Mouse (Mus musculus) layer of hippocampus, adult 9-11 months (tissue): ENCODE data around the gene Kiss1.

ENCODE experiments used
- DNase-seq: peaks from one replicate; pipeline ENCODE4 v3.0.0; 2022

Kiss1 gene

DNA sequence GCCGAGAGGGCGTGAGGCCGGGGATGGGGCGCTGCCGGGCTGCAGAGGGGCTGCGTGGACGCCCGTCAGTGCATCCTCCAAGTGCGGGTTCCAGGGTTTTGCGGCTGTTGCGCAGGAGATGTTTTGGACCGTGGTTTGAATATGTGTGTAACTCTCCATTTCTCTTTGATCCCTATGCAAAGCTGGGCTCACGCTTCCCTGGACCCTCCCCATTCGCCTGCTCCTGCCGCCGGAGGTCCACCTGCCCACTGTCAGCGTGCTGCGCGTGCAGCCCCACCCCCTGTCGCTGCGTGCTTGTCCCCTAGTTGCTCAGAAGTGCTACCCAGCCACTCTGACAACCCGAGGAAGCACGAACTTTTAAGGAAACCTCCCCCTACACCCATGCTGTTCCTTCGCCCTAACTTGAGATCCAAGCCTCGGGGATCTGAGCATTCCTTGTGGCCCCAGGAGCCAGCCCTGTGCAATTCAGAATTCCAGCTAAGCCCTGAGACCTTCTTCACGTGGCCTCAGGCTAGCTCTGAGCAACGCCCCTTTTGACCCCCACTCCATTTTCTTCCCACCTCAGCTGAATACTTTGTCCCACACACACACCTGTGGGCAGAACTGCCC lies 42.5 kb downstream of the Kiss1 start:
- no peak for DNase-seq

DNA sequence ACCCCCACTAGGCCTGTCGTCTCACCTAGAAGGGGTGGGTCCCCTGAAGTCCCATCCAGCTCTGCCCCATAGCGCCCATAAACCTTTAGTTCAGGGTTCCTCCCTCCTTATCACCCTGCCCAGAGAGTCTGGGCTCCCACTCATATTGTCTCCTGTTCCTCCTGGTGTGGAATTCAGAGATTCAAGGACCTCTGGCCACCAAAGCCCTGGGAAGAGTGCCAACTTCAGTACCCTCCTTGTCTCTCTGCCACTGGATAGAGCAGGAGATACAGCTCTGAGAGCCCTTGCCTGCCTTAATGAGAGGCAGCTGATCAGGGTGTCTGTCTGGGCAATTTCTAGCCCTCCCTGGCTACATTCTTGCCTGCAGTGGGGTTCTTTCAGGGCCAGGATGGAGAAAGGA lies 43.2 kb downstream of the Kiss1 start:
- no peak for DNase-seq

DNA sequence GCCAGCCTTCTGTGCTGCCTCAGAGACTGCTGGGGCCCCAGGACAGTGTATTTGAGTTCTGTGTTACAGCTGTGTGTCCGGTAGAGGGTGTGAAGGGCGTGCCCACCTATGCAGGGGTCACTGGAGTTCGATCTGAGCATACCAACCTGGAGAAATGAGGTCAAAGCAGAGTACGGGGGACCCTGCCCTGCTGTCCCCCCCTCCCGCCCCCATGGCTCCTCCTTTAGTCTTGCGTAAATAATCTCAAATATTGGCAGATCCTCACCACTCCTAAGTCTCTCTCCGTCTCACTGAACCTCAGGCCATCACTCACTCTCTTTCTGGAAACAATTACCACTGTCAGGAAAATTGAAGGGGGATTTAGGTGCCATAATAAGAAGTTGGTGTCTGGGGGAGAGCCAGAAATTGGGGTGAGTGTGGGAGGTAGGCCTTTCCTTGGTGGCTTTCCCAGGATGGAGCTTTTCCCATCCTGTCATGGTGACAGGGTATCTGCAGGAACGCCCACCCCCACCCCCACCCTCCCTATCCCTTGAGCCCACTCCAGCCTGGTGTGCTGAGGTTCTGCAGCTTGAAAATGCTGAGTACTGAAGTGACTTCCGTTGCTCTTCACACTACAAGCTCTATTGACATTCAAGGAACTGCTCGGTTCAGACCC lies 45.4 kb downstream of the Kiss1 start:
- no peak for DNase-seq

DNA sequence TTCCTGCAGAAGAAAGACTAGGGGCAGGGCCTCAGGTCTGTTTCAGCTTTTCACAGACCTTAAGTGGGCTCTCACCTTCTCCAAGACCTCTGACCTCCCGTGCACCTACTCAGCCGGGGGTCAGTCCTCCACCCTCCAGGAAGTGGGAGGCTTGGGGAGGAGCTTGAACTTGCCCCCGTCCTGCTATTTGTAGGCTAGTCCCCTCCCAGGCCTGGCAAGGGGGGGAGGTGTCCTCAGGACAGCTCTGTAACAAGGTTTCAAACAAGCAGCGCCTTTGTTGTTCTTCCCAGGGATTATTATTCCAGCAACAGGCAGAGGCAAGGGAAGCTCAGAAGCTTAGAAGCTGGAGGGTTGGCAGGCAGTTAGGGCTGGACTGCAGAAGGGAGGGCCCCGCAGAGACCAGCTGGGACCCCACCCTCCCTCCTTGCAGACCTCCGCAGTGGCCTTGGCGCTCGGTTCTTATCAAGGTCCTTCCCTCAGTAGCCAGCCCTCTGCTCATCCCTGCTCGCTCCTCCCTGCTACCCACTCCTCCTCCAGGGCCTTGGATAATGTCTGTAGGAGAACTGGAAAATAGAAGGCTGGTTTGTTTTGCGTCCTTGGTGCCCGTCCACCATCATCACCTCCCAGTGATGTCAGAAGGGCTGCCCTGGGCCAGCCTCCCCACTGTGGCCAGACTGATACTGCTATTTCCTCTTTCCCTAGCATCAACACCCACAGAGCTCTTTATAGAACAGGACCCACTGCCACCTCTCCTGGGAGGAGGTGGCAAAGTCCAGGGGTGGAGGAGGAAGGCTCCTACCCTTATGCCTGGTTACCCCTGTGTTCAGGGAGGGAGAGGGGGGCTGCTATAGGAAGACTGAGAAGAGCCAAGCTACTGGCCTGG lies 46.2 kb downstream of the Kiss1 start:
- no peak for DNase-seq

DNA sequence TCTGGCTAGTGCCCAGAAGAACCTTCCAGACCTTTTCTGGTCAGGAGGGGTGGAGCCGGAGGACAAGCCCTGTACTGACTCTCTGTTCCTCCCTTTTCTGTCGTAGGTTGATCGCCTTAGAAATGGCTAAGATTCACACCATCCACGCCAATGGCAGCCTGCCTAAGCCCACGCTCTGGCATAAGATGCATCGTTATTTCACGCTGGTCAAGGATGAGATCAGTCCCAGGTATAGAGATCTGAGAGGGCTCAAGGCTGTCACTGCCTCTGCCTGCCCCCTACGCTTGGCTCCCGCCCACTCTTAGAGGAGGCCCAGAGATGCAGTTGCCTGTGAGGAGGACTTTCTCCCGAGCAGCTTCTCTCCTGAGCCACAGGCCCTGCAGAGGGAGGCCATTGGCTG lies 47.0 kb downstream of the Kiss1 start:
- DNase-seq = no peak

DNA sequence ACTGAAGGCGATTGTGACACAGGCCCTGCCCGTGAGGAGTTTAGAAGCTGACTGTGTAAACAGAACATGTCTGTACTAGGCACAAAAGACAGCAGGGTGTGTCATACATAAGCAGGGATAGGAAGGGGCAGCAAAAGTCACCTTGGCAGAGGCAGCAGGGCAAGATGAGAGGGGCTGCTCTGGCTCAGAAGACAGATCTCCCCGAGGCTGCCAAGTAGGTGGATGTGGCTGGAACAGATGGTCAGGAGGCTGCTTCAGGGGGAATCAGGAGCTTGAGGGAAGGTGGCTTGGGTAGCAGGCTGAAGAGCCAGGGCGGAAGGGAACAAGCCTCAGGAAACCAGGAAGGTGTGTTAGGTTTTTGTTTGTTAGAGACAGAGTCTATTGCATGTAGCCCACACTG lies 48.7 kb downstream of the Kiss1 start:
- no peak for DNase-seq

DNA sequence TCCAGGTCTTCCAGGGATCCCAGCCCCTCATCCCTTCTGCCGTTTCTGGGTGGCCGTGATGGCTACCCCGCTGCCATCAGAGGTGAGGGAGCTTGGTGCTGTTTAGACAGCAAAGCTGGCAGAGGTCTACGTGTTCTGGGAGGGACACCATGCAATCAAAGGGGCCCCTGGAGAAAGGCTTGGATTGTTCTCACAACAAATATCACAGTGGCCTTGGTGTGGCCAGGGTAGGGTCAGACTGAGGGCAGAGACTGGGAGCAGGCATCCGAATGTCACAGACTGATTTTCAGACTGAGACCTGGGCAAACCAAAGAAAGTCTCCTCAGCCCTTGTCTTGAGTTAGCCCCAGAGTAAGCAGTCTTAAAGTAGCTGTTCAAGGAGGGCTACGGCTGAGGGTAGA lies 49.8 kb downstream of the Kiss1 start:
- no peak for DNase-seq

DNA sequence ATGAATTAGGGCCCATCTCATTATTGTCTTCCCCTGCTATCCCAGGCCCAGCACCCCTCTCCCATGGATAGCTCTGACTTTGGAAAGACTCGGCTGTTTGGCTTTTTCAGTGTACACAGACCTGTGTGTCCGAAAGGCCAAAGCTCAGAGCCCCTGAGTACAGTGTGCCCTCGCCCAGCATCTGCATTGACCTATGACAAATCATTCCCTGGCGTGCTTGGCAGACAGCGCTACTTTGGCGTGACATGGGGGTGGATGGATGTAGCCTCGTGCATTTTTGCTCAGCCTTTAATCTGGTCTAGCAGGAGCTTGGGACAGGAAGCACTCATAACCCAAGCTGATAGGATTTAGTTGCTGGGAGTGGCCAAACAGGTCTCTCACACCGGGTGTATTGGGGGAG lies 50.4 kb downstream of the Kiss1 start:
- DNase-seq = no peak

DNA sequence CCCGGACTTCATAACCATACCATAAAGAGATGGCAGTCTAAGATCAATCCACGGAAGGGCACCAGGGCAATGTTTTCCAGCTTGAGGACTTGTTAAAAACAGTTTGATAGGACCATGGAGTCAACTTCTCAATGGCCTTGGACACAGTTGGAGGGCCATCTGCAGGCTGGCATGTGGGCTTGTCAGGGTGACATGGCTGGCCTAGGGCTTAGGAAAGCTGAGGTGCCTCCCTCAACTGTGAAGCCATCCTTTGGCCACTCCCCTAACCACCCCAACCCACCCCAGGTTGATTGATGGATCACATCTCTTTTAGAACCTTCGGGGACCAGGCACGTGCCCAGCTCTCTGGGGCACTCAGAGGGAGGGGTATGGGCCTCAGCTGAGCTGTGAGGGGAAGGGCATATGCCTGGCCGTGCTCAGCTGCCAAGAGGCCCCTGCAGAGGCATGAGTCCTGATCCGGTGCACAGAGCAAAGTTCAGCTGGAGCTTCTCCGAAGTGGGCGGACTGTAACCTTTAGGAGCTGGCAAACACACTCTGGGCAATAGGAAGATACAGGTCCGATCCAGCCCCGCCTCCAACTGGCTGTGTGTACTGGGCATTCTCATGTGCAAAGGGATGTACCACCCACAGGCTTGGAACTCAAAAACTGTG lies 54.1 kb downstream of the Kiss1 start:
- no peak for DNase-seq

DNA sequence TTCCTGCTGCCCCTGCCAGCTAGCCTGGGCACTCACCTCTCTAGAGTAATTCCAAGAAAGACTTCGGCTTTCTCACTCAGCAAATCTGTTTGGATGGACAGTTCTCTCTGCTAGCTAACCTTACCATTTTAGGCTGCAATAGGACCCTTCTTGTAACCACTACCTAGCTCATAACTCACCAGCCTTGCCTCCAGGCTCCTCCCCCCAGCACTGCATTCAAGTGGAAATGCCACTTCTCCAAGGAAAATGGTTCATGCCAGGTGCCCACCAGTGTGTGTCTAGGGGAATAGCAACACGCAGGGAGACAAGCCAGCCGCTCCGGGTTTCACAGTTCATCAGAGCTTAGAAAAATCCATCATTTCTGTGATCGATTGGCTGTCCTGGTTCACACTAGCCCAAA lies 55.9 kb downstream of the Kiss1 start:
- DNase-seq = no peak
